Mouse (Mus musculus) cerebellum, adult 11 months (tissue): Measurements from ENCODE around the gene Fxyd6.

Experiments
- DNase-seq: peaks from one replicate; pipeline ENCODE4 v3.0.0; 2022

Fxyd6 gene

GRCm38 (mm10) chr9:45376883-45377282 is 6.9 kb downstream of the Fxyd6 start:
- DNase-seq: peak; percentile 59

- peak; percentile 69 for DNase-seq
These were observed 10.6 kb downstream of the Fxyd6 start for GRCm38 (mm10) chr9:45380411-45381251.

- DNase-seq: no peak
These were observed 12.4 kb downstream of the Fxyd6 start for GRCm38 (mm10) chr9:45382336-45382735.

- no peak for DNase-seq
These were observed 12.8 kb downstream of the Fxyd6 start for GRCm38 (mm10) chr9:45382834-45383233.

- DNase-seq: no peak
These were observed 13.9 kb downstream of the Fxyd6 start for GRCm38 (mm10) chr9:45383883-45384282.

GRCm38 (mm10) chr9:45386698-45387097 is 16.7 kb downstream of the Fxyd6 start:
- no peak for DNase-seq

GRCm38 (mm10) chr9:45388385-45388994 is 18.5 kb downstream of the Fxyd6 start:
- peak; percentile 86 for DNase-seq

GRCm38 (mm10) chr9:45389596-45389995 is 19.6 kb downstream of the Fxyd6 start:
- peak; percentile 5 for DNase-seq

GRCm38 (mm10) chr9:45391299-45391698 is 21.3 kb downstream of the Fxyd6 start:
- DNase-seq: no peak

GRCm38 (mm10) chr9:45395218-45395617 is 25.2 kb downstream of the Fxyd6 start:
- no peak for DNase-seq

- no peak for DNase-seq
These were observed 25.8 kb downstream of the Fxyd6 start for GRCm38 (mm10) chr9:45395796-45396195.

GRCm38 (mm10) chr9:45398336-45398735 is 28.4 kb downstream of the Fxyd6 start:
- DNase-seq: peak; percentile 68

GRCm38 (mm10) chr9:45399434-45399833 is 29.4 kb downstream of the Fxyd6 start, which contains the start of gene Fxyd2:
Fxyd2 (plus strand) TSS chr9:45399669.
- DNase-seq: no peak

- no peak for DNase-seq
These were observed 31.9 kb downstream of the Fxyd6 start for GRCm38 (mm10) chr9:45401851-45402250.

- DNase-seq: no peak
These were observed 33.0 kb downstream of the Fxyd6 start for GRCm38 (mm10) chr9:45402957-45403356.

GRCm38 (mm10) chr9:45405694-45406093 is 35.7 kb downstream of the Fxyd6 start:
- no peak for DNase-seq

- no peak for DNase-seq
These were observed 36.8 kb downstream of the Fxyd6 start for GRCm38 (mm10) chr9:45406808-45407207.

- peak; percentile 76 for DNase-seq
These were observed 38.0 kb downstream of the Fxyd6 start for GRCm38 (mm10) chr9:45407706-45408675.

- DNase-seq: no peak
These were observed 40.2 kb downstream of the Fxyd6 start for GRCm38 (mm10) chr9:45410193-45410592.

- no peak for DNase-seq
These were observed 40.6 kb downstream of the Fxyd6 start for GRCm38 (mm10) chr9:45410614-45411013.

- no peak for DNase-seq
These were observed 41.1 kb downstream of the Fxyd6 start for GRCm38 (mm10) chr9:45411111-45411510.

GRCm38 (mm10) chr9:45411803-45412202 is 41.8 kb downstream of the Fxyd6 start:
- DNase-seq: peak; percentile 46

- DNase-seq: peak; percentile 86
These were observed 42.3 kb downstream of the Fxyd6 start for GRCm38 (mm10) chr9:45412287-45412686.
